Mouse (Mus musculus) forebrain, postnatal 0 days (tissue): ENCODE measurements around the gene Ptgs1. TPM values are rescaled to one million over a fixed set of nuclear protein-coding genes. Genes with fewer than 3 reads are reported as not detected.

Source experiments
- ATAC-seq: fragments of 200-750 bp; cut with Nextera tagmentation; 2 replicates; pipeline ENCODE4 v1.8.0; 2017; ENCODE audit warnings: mild to moderate bottlenecking, moderate library complexity
- DNase-seq: peaks from one replicate; pipeline ENCODE4 v3.0.0-alpha.2; 2015
- H3K27ac ChIP-seq: fragments of 300-500 bp; sonication (generic); 2 replicates; pipeline ENCODE4 v1.5.1; 2014; ENCODE audit warnings: low read depth, mild to moderate bottlenecking, antibody characterized with exemption, low read length, moderate library complexity, mixed read lengths
- H3K27me3 ChIP-seq: fragments of 300-500 bp; sonication (generic); 2 replicates; pipeline ENCODE4 v1.6.1; 2014; ENCODE audit warnings: mild to moderate bottlenecking, low read length, mixed read lengths; ENCODE audit not compliant: insufficient read depth
- H3K36me3 ChIP-seq: fragments of 300-500 bp; sonication (generic); 2 replicates; pipeline ENCODE4 v1.6.1; 2014; ENCODE audit warnings: mild to moderate bottlenecking, moderate library complexity; ENCODE audit not compliant: insufficient read depth
- H3K4me1 ChIP-seq: fragments of 300-500 bp; sonication (generic); 2 replicates; pipeline ENCODE4 v1.6.1; 2014; ENCODE audit warnings: antibody characterized with exemption; ENCODE audit not compliant: insufficient read depth
- H3K4me2 ChIP-seq: fragments of 300-500 bp; sonication (generic); 2 replicates; pipeline ENCODE4 v1.6.1; 2014; ENCODE audit warnings: low read depth, mild to moderate bottlenecking, moderate library complexity
- H3K4me3 ChIP-seq: fragments of 300-500 bp; sonication (generic); 2 replicates; pipeline ENCODE4 v1.5.1; 2014; ENCODE audit warnings: low read depth, low read length, mixed read lengths
- H3K9ac ChIP-seq: fragments of 300-500 bp; sonication (generic); 2 replicates; pipeline ENCODE4 v1.6.1; 2014; ENCODE audit warnings: mild to moderate bottlenecking
- H3K9me3 ChIP-seq: fragments of 300-500 bp; sonication (generic); 2 replicates; pipeline ENCODE4 v1.6.1; 2016; ENCODE audit warnings: low read length
- CTCF ChIP-seq: sonication (generic); IDR thresholded peaks from 2 replicates; pipeline ENCODE4 v1.5.1; 2016; ENCODE audit warnings: antibody characterized with exemption, control low read depth, low read depth
- WGBS: fragments of 180-500 bp; shearing (Covaris S2); extraction: QIAGEN DNeasy Blood & Tissue Kit; methylation state at CpG from one replicate; pipeline ENCODE4 v1.1.7; 2014; 5-methylcytosine and 5-hydroxymethylcytosine counted together
- polyA plus RNA-seq: library from polyadenylated mRNA; unstranded; fragments of >200 nt; fragmentation: Nextera tagmentation; extraction: Ambion mirVana; gene quantifications from 2 replicates; pipeline ENCODE4 v1.2.1, GENCODE M21; 2015
- total RNA-seq: library from RNA; depleted of rRNA; stranded (reverse); fragments of >200 nt; gene quantifications from 2 replicates; pipeline ENCODE4 v1.2.3, GENCODE M21; 2014

Gene Ptgs1
- total and polyA plus RNA-seq, 2 experiments from 2014 or later, result 5.5 to 6.6 TPM

- TF ChIP-seq CTCF, result no peak
- H3K27ac ChIP-seq, result no peak overlapping the region
- H3K4me2 ChIP-seq, result no peak overlapping the region
- H3K36me3 ChIP-seq, result no peaks in the 10 kb centered on the region
- ATAC-seq, result no peak
- no peaks in the 10 kb centered on the region for H3K27me3 ChIP-seq
- 84% methylated on average over 6 of the region's 6 CpGs for WGBS
- H3K9ac ChIP-seq, result no peak overlapping the region
- no peak for DNase-seq
- H3K9me3 ChIP-seq, result no peaks in the 10 kb centered on the region
- no peak overlapping the region for H3K4me3 ChIP-seq
- no peaks in the 10 kb centered on the region for H3K4me1 ChIP-seq
Measured at GRCm38 (mm10) chr2:36259798-36260540, 29.7 kb downstream of the Ptgs1 start.

- no peaks in the 10 kb centered on the region for H3K27me3 ChIP-seq
- DNase-seq (no peak), ATAC-seq (no peak)
- no peak overlapping the region for H3K4me2 ChIP-seq
- TF ChIP-seq CTCF, result no peak
- H3K36me3 ChIP-seq, result no peaks in the 10 kb centered on the region
- H3K4me1 ChIP-seq, result no peaks in the 10 kb centered on the region
- H3K4me3 ChIP-seq, result no peak overlapping the region
- no peak overlapping the region for H3K9ac ChIP-seq
- no peaks in the 10 kb centered on the region for H3K9me3 ChIP-seq
- WGBS, result 78% methylated on average over 4 of the region's 4 CpGs
- no peak overlapping the region for H3K27ac ChIP-seq
Measured at GRCm38 (mm10) chr2:36262025-36262424, 31.8 kb downstream of the Ptgs1 start.

GRCm38 (mm10) chr2:36269458-36269857 lies 39.2 kb downstream of the Ptgs1 start:
- no peak for TF ChIP-seq CTCF
- Histone ChIP-seq H3K9ac (no peak overlapping the region), H3K4me3 (no peak overlapping the region), H3K27me3 (no peaks in the 10 kb centered on the region), H3K9me3 (no peaks in the 10 kb centered on the region), H3K4me1 (no peaks in the 10 kb centered on the region), H3K27ac (no peak overlapping the region), H3K4me2 (no peak overlapping the region), H3K36me3 (no peaks in the 10 kb centered on the region)
- WGBS, result 25% methylated on average over 3 of the region's 3 CpGs
- no peak for ATAC-seq
- DNase-seq, result no peak

- H3K4me2 ChIP-seq, result no peak overlapping the region
- ATAC-seq (no peak), DNase-seq (no peak)
- 58% methylated on average over 2 of the region's 2 CpGs for WGBS
- TF ChIP-seq CTCF, result no peak
- H3K27me3 ChIP-seq, result no peaks in the 10 kb centered on the region
- no peak overlapping the region for H3K27ac ChIP-seq
- H3K9ac ChIP-seq, result no peak overlapping the region
- no peak overlapping the region for H3K4me3 ChIP-seq
- no peaks in the 10 kb centered on the region for H3K36me3 ChIP-seq
- no peaks in the 10 kb centered on the region for H3K4me1 ChIP-seq
- no peaks in the 10 kb centered on the region for H3K9me3 ChIP-seq
Measured at GRCm38 (mm10) chr2:36270186-36270585, 40.0 kb downstream of the Ptgs1 start.

GRCm38 (mm10) chr2:36271085-36271484 lies 40.9 kb downstream of the Ptgs1 start:
- no peak for DNase-seq
- no peak for ATAC-seq
- no peaks in the 10 kb centered on the region for H3K27me3 ChIP-seq
- no peak overlapping the region for H3K9ac ChIP-seq
- TF ChIP-seq CTCF, result no peak
- WGBS, result 86% methylated on average over 4 of the region's 4 CpGs
- no peak overlapping the region for H3K4me3 ChIP-seq
- no peak overlapping the region for H3K27ac ChIP-seq
- H3K4me2 ChIP-seq, result no peak overlapping the region
- H3K4me1 ChIP-seq, result no peaks in the 10 kb centered on the region
- no peaks in the 10 kb centered on the region for H3K9me3 ChIP-seq
- H3K36me3 ChIP-seq, result no peaks in the 10 kb centered on the region

- TF ChIP-seq CTCF, result no peak
- WGBS, result 86% methylated on average over 6 of the region's 6 CpGs
Measured at GRCm38 (mm10) chr2:36272288-36272950, 42.2 kb downstream of the Ptgs1 start.

GRCm38 (mm10) chr2:36276454-36276853 lies 46.2 kb downstream of the Ptgs1 start:
- ATAC-seq (no peak), DNase-seq (peak; percentile 87)
- H3K9ac ChIP-seq, result no peak overlapping the region
- no peak overlapping the region for H3K4me3 ChIP-seq
- TF ChIP-seq CTCF, result peak; percentile 74
- H3K9me3 ChIP-seq, result no peaks in the 10 kb centered on the region
- H3K27me3 ChIP-seq, result no peaks in the 10 kb centered on the region
- H3K4me1 ChIP-seq, result no peaks in the 10 kb centered on the region
- no peak overlapping the region for H3K4me2 ChIP-seq
- no peak overlapping the region for H3K27ac ChIP-seq
- WGBS, result 28% methylated on average over 4 of the region's 4 CpGs
- no peaks in the 10 kb centered on the region for H3K36me3 ChIP-seq

More at GRCm38 (mm10) chr2:36272288-36272950, 42.2 kb downstream of the Ptgs1 start:
- DNase-seq (no peak), ATAC-seq (no peak)
- no peak overlapping the region for H3K9ac ChIP-seq
- no peaks in the 10 kb centered on the region for H3K9me3 ChIP-seq
- no peak overlapping the region for H3K4me3 ChIP-seq
- no peak overlapping the region for H3K27ac ChIP-seq
- H3K36me3 ChIP-seq, result no peaks in the 10 kb centered on the region
- no peak overlapping the region for H3K4me2 ChIP-seq
- no peaks in the 10 kb centered on the region for H3K27me3 ChIP-seq
- no peaks in the 10 kb centered on the region for H3K4me1 ChIP-seq
